Mouse (Mus musculus) liver, embryonic 16.5 days (tissue): ENCODE results near the gene Zkscan2. TPM values are rescaled to one million over a fixed set of nuclear protein-coding genes. Genes with fewer than 3 reads are reported as not detected.

Source experiments
- ATAC-seq: fragments of 200-750 bp; cut with Nextera tagmentation; 2 replicates; pipeline ENCODE4 v1.8.0; 2017; ENCODE audit warnings: low read depth, mild to moderate bottlenecking, moderate number of reproducible peaks, moderate library complexity
- H3K27ac ChIP-seq: fragments of 300-500 bp; sonication (generic); 2 replicates; pipeline ENCODE4 v1.5.1; 2014; ENCODE audit warnings: mild to moderate bottlenecking, low read length
- H3K27me3 ChIP-seq: fragments of 300-500 bp; sonication (generic); 2 replicates; pipeline ENCODE4 v1.6.1; 2014; ENCODE audit warnings: low read depth, low read length, mixed read lengths; ENCODE audit not compliant: control insufficient read depth, insufficient read depth
- H3K36me3 ChIP-seq: fragments of 300-500 bp; sonication (generic); 2 replicates; pipeline ENCODE4 v1.6.1; 2014; ENCODE audit warnings: mild to moderate bottlenecking; ENCODE audit not compliant: control insufficient read depth, insufficient read depth
- H3K4me1 ChIP-seq: fragments of 300-500 bp; sonication (generic); 2 replicates; pipeline ENCODE4 v1.6.1; 2014; ENCODE audit warnings: low read depth, low read length, mixed read lengths; ENCODE audit not compliant: control insufficient read depth
- H3K4me2 ChIP-seq: fragments of 300-500 bp; sonication (generic); 2 replicates; pipeline ENCODE4 v1.6.1; 2014; ENCODE audit warnings: low read depth, low read length, mixed read lengths
- H3K4me3 ChIP-seq: fragments of 300-500 bp; sonication (generic); 2 replicates; pipeline ENCODE4 v1.5.1; 2014; ENCODE audit warnings: low read depth, mild to moderate bottlenecking, low read length
- H3K9ac ChIP-seq: fragments of 300-500 bp; sonication (generic); 2 replicates; pipeline ENCODE4 v1.6.1; 2014; ENCODE audit warnings: low read depth, low read length
- H3K9me3 ChIP-seq: fragments of 300-500 bp; sonication (generic); replicated peaks from 2 replicates; pipeline ENCODE4 v1.6.1; 2016; ENCODE audit warnings: low read length; ENCODE audit not compliant: control insufficient read depth
- WGBS: fragments of 180-500 bp; shearing (Covaris S2); extraction: QIAGEN DNeasy Blood & Tissue Kit; methylation state at CpG from one replicate; pipeline ENCODE4 v1.1.7; 2014; ENCODE audit not compliant: insufficient replicate concordance; 5-methylcytosine and 5-hydroxymethylcytosine counted together
- polyA plus RNA-seq: library from polyadenylated mRNA; unstranded; fragments of >200 nt; fragmentation: Nextera tagmentation; extraction: Ambion mirVana; gene quantifications from 2 replicates; pipeline ENCODE4 v1.2.1, GENCODE M21; 2015

Zkscan2 gene
- polyA plus RNA-seq, result 0.06 and 0.13 TPM in 2 replicates

DNA sequence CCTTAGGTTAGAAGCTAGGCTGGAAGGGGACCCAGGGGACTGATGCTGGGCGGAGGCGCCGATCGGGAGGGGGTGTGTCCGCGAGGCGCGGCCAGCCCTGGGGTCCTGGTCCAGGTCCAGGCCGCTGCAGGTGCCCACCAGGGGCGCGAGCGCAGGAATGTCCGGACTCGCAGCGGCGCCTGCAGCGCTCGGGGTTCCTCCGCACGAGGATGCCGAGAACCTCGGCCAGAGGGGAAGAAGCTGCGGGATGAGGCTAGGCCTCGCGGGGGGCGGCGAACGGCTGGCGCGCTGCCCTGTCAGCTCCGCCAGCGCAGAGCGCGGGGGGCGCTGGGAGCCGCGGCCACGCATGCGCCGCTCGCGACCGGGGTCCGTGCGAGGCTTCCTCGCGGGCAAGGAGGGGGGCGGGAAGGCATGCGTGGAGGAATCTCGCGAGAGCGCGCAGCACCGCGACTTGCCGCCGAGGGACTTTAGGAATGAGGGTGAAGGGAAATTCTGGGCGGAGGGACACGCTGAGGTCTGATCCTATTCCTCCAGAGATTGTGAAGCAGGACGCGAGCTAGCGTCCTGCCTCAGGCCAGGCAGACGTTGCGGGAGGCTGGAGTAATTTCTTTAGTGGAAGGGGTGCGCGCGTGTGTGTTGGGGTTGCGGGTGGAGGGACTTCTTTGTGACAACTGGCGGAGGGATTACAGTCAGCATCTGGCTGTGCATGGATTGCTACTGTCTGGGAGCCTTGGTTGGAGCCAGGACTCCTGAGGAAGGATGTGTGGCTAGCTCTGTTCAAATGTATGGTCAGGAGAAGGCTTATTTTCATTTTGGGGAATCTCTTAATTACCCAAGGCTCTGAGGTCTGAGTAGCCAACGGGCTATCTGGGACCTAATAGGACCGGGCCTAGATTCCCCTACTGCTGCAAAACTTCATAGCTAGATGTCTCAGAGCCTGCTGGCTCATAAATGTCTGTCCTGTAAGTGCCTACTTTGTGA, at the start of gene Zkscan2:
Gene Zkscan2, minus strand, starts transcription at position 211 of the 981 bp plus-strand sequence.
- H3K4me2 ChIP-seq, result peak within 1 kb of the TSS; percentile 58
- 2% methylated on average over 64 of the region's 71 CpGs for WGBS
- H3K9me3 ChIP-seq, result no peaks in the 10 kb centered on the region
- peaks cover 12% of the 10 kb centered on the region for H3K27me3 ChIP-seq
- no peaks in the 10 kb centered on the region for H3K4me1 ChIP-seq
- H3K36me3 ChIP-seq, result no peaks in the 10 kb centered on the region
- peak within 1 kb of the TSS; percentile 43 for H3K4me3 ChIP-seq
- H3K9ac ChIP-seq, result no peak within 1 kb of the TSS
- H3K27ac ChIP-seq, result no peak within 1 kb of the TSS
- peak; percentile 32; the same call in 1 of the 2 replicates for ATAC-seq

DNA sequence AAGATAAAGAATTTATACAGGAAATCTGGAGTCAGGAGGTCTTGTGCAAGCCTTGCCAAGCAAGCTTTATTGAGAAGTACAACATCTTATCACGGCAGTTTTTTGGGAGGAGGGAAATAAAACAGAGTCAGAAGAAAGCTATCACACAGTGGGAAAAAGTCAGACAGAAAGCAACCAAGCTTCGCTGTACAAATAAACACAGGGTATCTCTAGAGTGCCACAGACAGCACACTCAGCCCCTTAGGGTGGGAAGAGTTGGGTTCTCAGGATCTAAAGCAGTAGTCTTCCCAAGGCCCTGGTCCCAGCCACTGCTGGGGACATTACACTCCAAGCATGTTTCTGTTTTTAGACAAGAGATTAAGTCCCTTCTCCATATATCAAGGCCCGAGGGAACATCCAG, 28.9 kb upstream of the Zkscan2 start:
- Histone ChIP-seq H3K36me3 (no peaks in the 10 kb centered on the region), H3K27me3 (no peaks in the 10 kb centered on the region), H3K4me1 (no peaks in the 10 kb centered on the region), H3K4me2 (no peak overlapping the region), H3K27ac (no peak overlapping the region), H3K4me3 (no peak overlapping the region), H3K9me3 (no peaks in the 10 kb centered on the region), H3K9ac (no peak overlapping the region)
- 43% methylated on average over 3 of the region's 3 CpGs for WGBS
- ATAC-seq, result no peak

DNA sequence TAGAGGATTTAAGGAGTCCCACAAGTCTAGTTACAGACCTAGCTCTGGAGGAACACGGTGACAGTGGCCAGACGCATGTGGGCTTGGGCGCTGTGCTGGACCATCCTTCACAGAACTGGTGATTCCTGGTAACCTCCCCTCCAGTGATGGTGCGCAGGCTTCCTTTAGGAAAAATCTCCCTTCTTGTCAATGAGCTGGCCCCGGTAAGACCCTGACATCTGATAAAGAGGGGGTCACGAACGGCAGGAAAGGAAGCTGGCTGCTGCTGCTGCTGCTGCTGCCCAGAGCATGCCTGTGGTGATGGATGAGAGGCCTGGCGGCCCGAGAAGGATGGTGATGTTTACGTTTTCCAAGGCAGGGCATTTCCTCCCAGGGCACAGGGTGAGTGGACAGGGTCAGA, 25.5 kb upstream of the Zkscan2 start:
- no peak for ATAC-seq
- no peaks in the 10 kb centered on the region for H3K4me1 ChIP-seq
- H3K4me2 ChIP-seq, result no peak overlapping the region
- H3K27me3 ChIP-seq, result no peaks in the 10 kb centered on the region
- no peaks in the 10 kb centered on the region for H3K9me3 ChIP-seq
- H3K27ac ChIP-seq, result no peak overlapping the region
- H3K36me3 ChIP-seq, result no peaks in the 10 kb centered on the region
- H3K4me3 ChIP-seq, result no peak overlapping the region
- H3K9ac ChIP-seq, result no peak overlapping the region
- WGBS, result 44% methylated on average over 10 of the region's 10 CpGs

DNA sequence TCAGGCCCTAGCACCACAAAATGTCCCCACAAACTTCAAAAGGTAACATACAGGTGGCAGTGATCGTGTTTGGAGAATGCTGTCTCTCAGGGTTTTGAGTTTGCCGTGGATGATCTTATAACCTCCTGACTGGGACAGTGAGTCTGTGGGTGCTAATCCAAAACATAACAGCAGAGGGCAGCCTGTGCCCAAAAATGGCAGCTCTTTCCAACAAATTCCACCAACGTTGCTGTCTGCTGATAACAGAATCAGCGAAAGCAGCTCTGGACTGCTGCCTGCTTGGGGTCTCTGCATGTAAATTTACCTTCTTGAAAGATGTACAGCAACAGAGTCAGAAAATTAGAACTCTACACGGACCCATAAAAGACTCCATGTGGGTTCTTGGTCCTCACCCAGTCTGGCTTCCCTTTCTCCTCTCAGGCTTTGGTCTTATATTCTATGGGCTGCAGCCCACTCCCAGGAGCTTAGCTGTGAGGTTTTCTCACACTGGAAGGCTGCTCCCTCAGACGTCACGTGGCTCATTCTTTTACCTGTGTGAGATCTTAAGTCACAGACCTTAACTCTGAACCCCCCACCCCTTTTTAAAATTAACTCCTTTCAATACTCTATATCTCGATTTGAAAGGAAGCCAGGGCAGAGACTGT, 24.1 kb upstream of the Zkscan2 start:
- Histone ChIP-seq H3K36me3 (no peaks in the 10 kb centered on the region), H3K4me3 (no peak overlapping the region), H3K9me3 (no peaks in the 10 kb centered on the region), H3K27ac (no peak overlapping the region), H3K4me2 (no peak overlapping the region), H3K4me1 (no peaks in the 10 kb centered on the region), H3K9ac (no peak overlapping the region), H3K27me3 (no peaks in the 10 kb centered on the region)
- WGBS, result 19% methylated on average over 8 of the region's 8 CpGs
- ATAC-seq, result no peak

DNA sequence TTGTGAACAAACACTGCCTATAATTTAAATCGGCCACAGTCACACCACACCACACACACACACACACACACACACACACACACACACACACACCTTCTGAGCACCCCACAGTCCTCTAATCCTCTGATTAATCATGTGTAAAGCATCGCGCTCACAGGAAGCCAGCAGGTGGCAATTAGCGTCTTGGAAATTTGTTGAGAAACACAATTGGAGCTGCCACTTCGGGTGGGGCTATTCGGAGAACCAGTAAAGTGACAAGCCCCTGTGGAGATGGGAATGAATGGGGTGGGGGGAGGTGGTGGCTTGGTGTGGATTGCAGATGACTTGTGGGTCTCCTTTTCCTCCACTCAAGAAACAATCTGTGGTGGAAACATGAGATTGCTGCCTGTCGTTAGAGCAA, 7.7 kb upstream of the Zkscan2 start:
- WGBS, result 68% methylated on average over 7 of the region's 7 CpGs
- no peak for ATAC-seq
- no peak overlapping the region for H3K4me2 ChIP-seq

DNA sequence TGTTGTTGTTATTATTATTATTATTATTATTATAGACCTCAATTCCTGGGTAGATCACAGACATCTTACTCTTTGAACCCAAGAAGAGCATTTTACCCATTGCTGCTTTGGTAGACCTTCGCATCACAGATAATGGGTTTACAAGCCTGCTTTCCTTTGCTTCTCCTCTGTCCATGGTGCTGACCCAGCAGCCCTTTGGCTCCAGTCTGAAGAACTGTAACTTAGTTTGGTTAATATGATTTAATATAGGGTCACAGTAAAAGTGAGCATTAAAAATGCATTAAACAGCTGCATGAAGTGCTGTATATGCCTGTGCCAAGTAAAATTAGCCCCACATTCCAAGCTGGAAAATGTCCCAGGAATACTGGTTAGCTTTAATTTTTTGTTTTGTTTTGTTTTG, 3.1 kb upstream of the Zkscan2 start:
- Histone ChIP-seq H3K9me3 (no peaks in the 10 kb centered on the region), H3K4me2 (no peak overlapping the region), H3K27ac (no peak overlapping the region), H3K9ac (no peak overlapping the region), H3K36me3 (no peaks in the 10 kb centered on the region), H3K27me3 (peaks cover 12% of the 10 kb centered on the region), H3K4me3 (no peak overlapping the region), H3K4me1 (no peaks in the 10 kb centered on the region)
- ATAC-seq, result no peak
- 18% methylated on average over 1 of the region's 1 CpGs for WGBS

More for the DNA sequence above, 7.7 kb upstream of the Zkscan2 start:
- no peak overlapping the region for H3K27ac ChIP-seq
- no peaks in the 10 kb centered on the region for H3K36me3 ChIP-seq
- H3K4me3 ChIP-seq, result no peak overlapping the region
- H3K9me3 ChIP-seq, result no peaks in the 10 kb centered on the region
- H3K9ac ChIP-seq, result no peak overlapping the region
- no peaks in the 10 kb centered on the region for H3K4me1 ChIP-seq
- H3K27me3 ChIP-seq, result no peaks in the 10 kb centered on the region

DNA sequence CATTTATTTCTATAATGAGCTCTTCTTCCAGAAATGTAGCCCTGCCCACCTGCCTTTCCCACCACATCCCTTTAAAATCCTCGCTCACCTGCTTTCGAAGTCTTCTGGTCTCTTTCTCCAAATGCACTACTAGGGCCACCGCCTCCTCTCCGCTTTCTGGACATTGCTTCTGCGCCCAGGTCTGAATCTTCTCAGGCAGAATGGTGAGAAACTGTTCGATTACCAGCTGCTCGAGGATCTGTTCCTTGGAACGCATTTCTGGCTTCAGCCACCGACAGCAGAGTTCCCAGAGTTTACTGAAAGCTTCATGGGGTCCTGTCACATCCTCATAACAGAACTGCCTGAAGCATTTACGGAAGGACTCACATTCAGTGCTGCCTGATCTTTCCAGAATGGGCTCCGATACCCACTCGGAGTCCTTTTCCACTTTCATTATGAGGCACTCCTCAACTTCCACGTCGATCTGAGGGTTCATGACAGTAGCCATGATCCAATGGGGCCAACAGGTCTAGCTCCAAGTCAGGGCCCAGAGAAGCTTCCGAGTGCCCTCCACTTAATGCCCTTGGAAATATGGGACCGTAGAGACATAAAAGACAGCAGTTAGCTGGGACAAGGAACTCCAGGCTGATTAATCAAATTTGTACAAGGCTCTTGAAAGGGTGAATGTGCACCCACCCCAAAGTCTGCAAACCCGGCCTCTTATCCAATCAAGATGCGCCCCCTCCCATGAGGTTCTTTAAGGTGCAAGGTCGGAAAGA, 589 bp downstream of the Zkscan2 start:
- 43% methylated on average over 19 of the region's 19 CpGs for WGBS
- peaks cover 12% of the 10 kb centered on the region for H3K27me3 ChIP-seq
- peak overlapping the region; percentile 43 for H3K4me3 ChIP-seq
- no peak for ATAC-seq
- no peak overlapping the region for H3K9ac ChIP-seq
- H3K4me1 ChIP-seq, result no peaks in the 10 kb centered on the region
- no peak overlapping the region for H3K27ac ChIP-seq
- H3K36me3 ChIP-seq, result no peaks in the 10 kb centered on the region
- no peaks in the 10 kb centered on the region for H3K9me3 ChIP-seq
- peak overlapping the region; percentile 58 for H3K4me2 ChIP-seq

DNA sequence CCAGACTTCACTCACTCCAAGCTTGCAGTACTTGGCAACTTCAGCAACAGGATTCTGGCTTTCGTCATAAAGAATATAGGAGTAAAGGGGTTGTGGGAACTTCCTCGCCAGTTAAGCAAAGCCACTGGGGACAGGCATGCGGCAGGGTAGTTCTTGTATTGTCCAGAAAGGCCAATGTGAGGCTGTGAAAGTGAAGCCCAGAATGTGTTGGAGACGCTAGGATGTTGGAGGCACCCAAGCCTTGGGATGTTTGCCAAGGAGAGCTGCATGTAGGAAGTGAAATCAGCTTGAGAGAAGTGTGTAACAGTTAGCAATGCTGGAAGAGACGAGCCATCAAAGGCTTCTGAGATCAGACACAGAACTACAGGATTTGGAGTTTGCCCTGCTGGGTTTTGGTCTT, 12.5 kb downstream of the Zkscan2 start:
- 53% methylated on average over 5 of the region's 5 CpGs for WGBS
- Histone ChIP-seq H3K36me3 (no peaks in the 10 kb centered on the region), H3K4me2 (no peak overlapping the region), H3K27me3 (no peaks in the 10 kb centered on the region), H3K9ac (no peak overlapping the region), H3K27ac (no peak overlapping the region), H3K4me3 (no peak overlapping the region), H3K4me1 (no peaks in the 10 kb centered on the region), H3K9me3 (no peaks in the 10 kb centered on the region)
- no peak for ATAC-seq
